Mouse (Mus musculus) lung, postnatal 14 days (tissue): ENCODE measurements at regions not wholly inside any gene's neighbourhood (a gene's known extent, or its start where the extent isn't known, plus 50 kb on each side); places are given as distances from the start of the nearest gene placed in this dataset.
"Not testable (repeated sequence)": the region's sequence is repeated elsewhere in the genome, so short reads cannot be mapped to it uniquely, and the experiment has no call there.

Source experiments
- DNase-seq: peaks from one replicate; pipeline ENCODE4 v3.0.0; 2021

DNA sequence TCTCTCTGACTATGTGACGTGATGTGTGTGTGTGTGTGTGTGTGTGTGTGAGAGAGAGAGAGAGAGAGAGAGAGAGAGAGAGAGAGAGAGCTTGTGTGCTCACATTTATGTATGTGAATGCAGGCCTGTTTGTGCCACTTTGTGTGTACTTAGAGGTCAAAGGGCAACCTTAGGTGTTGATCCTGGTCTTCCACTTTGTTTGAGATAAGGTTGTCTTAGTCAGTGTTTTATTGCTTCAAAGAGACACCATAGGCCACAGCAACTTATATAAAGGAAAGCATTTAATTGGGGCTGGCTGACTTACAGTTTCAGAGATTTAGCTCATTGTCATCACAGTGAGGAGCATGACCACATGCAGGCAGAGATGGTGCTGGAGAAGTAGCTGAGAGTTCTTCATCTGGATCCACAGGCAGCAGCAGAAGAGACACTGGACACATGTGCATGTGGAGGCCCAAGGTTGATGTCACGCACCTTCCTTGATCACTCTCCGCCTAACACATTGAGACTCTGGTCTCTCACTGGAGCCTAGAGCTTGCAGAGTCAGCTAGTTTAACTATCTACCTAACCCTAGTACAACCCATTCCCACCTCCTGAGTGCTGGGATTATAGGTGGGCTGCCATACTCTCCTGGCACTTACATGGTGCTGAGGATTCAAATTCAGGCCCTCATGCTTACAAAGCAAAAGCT is 85.9 kb upstream of the Eif4g2 start:
- not testable (repeated sequence) for DNase-seq

- DNase-seq, result no peak
These were observed 82.2 kb upstream of the Eif4g2 start for GRCm38 (mm10) chr7:111164994-111165393.

GRCm38 (mm10) chr7:111164276-111164675 is 81.4 kb upstream of the Eif4g2 start:
- DNase-seq, result no peak

DNA sequence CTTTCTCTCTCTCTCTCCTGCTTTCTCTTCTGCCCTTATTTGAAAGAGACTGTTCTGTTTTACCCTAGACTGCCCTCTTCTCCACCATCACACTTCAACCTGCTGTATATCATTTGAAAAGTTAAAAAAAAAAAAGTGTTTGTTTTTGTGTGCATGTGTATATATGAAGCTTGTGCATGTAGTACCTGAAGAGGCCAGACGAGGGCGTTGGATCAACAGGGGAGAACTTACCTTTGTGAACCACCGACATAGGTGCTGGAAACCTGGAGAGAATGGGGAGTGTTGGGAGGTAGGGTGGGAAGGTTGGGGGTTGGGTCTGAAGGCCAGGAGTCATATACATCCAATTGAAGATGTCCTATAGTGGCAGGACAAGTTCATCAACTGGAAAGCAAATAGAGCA is 81.0 kb upstream of the Eif4g2 start:
- DNase-seq, result no peak

DNA sequence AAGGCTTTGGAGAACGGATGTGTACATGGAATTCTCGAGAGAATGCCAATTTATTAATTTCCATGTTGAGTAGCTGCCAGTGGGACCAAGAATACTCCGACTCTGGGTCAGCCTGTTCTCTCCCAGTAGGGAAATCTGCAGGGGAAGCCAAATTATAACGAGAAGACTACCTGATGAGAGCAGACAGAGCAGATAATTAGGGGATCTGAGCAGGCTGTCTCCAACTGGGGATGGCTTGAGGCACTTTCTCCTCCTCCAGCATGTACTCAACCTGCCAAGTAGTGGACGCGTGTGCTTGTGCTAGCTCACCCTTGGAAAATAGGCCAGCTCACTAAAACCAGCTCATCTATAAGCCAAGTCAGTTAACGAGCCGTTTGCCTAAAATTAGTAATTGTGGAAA is 80.5 kb upstream of the Eif4g2 start:
- DNase-seq, result no peak

DNA sequence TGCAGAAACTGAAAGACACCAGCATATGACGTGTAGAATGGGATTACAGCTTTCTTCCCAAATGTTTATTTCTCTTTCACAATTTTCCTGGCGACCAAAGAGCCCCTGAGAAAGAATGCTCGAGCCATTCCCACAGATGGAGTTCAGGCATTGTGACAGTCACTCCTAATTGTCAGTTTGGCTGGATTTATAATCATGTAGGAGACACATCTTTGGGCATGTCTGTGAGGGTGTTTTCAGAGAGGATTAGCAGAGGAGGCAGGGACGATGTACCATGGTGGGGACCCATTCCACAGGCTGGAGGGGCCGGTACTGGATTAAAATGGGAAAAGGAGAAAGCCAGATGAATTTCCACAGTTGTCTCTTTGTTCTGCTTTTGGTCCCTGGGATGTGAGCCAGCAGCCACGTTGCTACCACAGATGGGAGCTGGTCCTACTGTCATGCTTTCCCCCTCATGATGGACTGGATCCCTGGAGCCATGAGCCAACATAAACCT is 76.0 kb upstream of the Eif4g2 start:
- DNase-seq, result peak; percentile 18

DNA sequence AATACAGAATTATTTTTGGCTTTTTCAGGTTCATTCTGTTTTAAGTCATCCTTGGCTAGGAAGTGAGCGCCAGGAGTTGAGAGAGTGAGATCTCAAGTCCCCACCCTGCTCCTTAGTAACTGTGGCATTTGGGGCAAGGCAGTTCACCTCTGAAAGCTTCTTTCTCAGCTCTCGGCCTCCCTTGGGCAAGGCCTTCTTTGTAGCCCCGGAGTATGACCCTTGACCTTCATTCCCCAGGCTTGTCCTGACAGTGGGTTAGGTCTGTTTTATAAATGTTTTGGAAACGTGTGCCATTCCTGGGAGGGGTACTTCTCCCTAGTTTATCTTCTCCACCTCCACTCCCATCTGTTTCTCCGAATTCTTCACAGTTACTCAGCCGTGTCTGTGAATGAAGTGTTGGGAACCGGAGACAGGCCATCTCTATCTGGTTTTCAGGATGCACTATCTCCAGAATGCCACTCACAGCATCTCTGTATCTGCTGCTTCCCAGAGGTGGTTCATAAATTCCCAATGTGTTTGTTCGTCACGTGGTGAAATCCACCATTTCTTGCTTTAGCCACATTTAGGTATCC is 75.0 kb upstream of the Eif4g2 start:
- DNase-seq, result no peak

DNA sequence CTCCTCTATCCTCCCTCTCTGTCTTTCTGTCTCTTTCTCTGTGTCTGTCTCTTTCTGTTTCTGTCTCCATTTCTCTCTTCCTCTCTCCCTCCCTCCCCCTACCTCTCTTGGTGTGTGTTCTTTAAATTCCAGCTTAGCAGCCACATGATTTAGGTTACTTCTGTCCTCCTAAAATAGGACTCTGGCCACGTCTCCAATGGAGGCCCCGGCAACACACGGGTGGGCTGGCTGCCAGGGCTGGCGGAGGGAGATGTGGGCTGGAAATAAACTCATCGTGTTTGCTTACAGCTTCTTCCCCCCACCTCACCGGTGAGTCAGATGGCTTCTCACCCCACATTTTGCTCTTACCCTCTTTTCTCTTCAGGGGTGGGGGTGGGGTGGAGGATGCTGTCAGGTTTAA is 74.5 kb upstream of the Eif4g2 start:
- peak; percentile 41 for DNase-seq

- DNase-seq, result no peak
These were observed 73.8 kb upstream of the Eif4g2 start for GRCm38 (mm10) chr7:111156472-111157231.

- no peak for DNase-seq
These were observed 73.2 kb upstream of the Eif4g2 start for GRCm38 (mm10) chr7:111155995-111156394.

GRCm38 (mm10) chr7:111154217-111154616 is 71.4 kb upstream of the Eif4g2 start:
- DNase-seq, result no peak

- no peak for DNase-seq
These were observed 67.7 kb upstream of the Eif4g2 start for GRCm38 (mm10) chr7:111150540-111150939.

GRCm38 (mm10) chr7:111150115-111150514 is 67.3 kb upstream of the Eif4g2 start:
- no peak for DNase-seq

DNA sequence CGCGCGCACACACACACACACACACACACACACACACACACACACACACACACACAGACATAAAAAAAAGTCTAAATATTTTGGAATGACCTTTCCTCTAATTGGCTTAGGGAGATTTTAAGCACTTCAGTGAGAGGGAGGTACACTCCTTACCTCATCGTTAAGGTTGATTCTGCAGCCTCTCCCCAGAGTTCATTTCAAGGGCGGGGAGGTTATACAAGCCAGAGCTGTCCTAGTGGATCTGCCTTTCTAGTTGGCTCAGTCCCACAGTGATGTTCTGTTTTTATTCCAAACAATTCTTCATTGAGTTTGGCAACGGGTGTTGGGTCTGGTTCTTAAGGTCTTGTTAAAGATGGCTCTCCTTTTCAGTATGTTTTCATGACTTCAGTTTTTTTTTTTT is 64.8 kb upstream of the Eif4g2 start:
- no peak for DNase-seq

- DNase-seq, result no peak
These were observed 63.8 kb upstream of the Eif4g2 start for GRCm38 (mm10) chr7:111146670-111147069.

GRCm38 (mm10) chr7:111144216-111144615 is 61.4 kb upstream of the Eif4g2 start:
- DNase-seq, result no peak

DNA sequence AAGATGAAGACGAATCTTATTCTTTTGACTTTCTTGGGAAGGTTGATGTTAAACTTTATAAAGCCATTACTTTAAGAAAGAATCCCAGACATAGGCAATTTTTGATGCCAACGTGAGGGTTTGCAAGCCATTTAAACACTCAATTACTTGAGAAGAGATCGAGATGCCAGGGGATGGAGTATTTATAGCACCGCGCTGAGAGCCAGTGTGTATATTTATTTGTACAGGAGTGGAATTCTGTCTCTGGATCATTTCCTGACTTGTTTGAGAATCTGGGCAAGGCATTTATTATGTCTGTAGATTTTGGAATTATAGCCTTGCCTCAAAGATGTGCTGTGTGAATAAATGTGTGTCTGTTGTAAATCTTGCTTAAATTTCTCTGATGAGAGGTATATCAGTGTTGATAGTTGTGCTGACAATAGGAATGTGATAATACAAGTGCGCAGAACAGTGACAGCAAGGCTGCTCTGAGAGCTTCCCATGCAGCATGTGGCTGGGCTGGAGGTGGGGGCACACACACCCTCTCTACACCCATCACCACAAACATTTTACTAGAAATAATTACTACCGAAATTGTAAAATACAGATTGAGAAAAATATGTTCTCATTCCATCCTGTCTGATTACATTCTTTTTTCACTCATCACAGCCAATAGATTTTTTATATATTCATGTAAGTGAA is 58.6 kb upstream of the Eif4g2 start:
- DNase-seq, result no peak

DNA sequence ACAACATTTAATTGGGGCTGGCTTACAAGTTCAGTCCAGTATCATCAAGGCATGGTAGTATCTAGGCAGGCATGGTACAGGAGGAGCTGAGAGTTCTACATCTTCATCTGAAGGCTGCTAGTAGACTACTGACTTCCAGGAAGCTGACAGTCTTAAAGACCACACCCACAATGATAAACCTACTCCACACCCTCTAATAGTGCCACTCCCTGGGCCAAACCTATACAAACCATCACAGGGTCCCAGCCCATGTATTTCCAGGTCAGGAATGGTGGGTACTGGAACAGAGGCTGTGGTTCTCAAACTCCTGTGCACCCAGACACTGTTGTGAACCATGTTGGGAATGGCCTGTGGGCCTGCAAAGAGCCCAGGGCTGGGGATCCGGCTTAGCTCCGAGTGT is 55.2 kb upstream of the Eif4g2 start:
- no peak for DNase-seq

DNA sequence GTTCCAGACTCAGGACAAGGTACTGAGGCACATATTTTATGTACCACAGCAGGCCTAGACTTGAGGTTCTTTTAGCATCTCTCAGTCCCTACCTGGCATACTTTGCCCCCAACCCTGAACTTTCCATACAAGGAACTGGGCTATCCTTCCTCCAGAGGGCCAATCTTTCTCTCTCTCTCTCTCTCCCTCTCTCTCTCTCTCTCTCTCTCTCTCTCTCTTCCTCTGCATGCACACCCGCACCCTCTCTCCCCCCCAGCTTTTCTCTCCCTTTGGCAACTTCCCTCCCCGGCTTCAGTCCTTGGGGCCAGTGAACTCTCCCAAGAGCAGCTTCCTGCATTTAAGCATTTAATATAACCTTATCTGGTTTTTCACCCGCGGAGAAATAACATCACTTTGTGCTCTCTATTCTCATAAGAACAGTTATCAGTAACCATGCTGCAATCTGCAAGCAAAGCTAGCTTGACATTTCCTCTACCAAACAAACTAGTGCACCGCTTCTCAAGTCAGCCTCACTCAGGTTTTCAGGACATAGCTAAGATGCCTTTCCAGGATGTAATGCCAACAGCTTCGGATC is 53.3 kb upstream of the Eif4g2 start:
- DNase-seq, result no peak

DNA sequence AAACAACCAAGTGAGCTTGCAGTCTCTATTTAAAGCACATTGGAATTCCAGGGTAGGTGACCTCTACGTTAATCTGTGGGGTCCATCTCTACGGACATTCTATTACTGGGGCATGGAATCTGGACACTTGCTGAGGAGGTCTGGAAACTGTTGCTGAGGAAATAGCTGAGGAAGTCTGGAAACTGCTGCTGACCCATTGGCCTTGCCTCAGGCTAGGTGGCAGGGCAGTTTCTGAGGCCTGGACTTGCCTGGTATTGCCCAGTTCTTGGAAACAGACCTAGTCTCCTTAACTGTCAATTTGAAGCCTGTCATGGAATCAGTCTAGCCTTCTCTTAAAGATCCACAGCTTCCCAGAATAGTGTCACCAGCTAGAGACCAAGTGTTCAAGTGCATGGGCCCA is 51.7 kb upstream of the Eif4g2 start:
- no peak for DNase-seq
